Mouse (Mus musculus) ES-Bruce4 (cell line): ENCODE data around the gene Atp6v1fnb. TPM values are rescaled to one million over a fixed set of nuclear protein-coding genes. Genes with fewer than 3 reads are reported as not detected.
A peak's percentile ranks its signal among the peaks of the same experiment; 100 is the strongest.

Source experiments
- H3K27ac ChIP-seq: 2 replicates; pipeline ENCODE4 v1.5.1; 2012; ENCODE audit warnings: low read length, inconsistent platforms; ENCODE audit not compliant: insufficient read depth
- H3K27me3 ChIP-seq: 2 replicates; pipeline ENCODE4 v1.6.1; 2012; ENCODE audit warnings: mild to moderate bottlenecking, low read length, inconsistent platforms; ENCODE audit not compliant: control insufficient read depth, poor library complexity, insufficient read depth, severe bottlenecking
- H3K36me3 ChIP-seq: 2 replicates; pipeline ENCODE4 v1.6.1; 2012; ENCODE audit warnings: inconsistent platforms, mild to moderate bottlenecking, low read length, moderate library complexity; ENCODE audit not compliant: control insufficient read depth, poor library complexity, insufficient read depth, severe bottlenecking
- H3K4me1 ChIP-seq: one replicate; pipeline ENCODE4 v1.8.1; 2011; ENCODE audit warnings: low read length; ENCODE audit not compliant: control insufficient read depth, insufficient read depth
- H3K4me3 ChIP-seq: 2 replicates; pipeline ENCODE4 v1.5.1; 2011; ENCODE audit warnings: low read depth, mild to moderate bottlenecking, low read length
- H3K9ac ChIP-seq: 2 replicates; pipeline ENCODE4 v1.6.1; 2012; ENCODE audit warnings: low read depth, mild to moderate bottlenecking, inconsistent platforms; ENCODE audit not compliant: poor library complexity, severe bottlenecking
- H3K9me3 ChIP-seq: replicated peaks from 2 replicates; pipeline ENCODE4 v1.6.1; 2012; ENCODE audit warnings: mild to moderate bottlenecking, low read length, inconsistent platforms; ENCODE audit not compliant: control insufficient read depth, poor library complexity, insufficient read depth, severe bottlenecking
- CTCF ChIP-seq: IDR thresholded peaks from one replicate; pipeline ENCODE4 v1.8.1; 2011; ENCODE audit warnings: low read depth, low read length
- EP300 ChIP-seq: IDR thresholded peaks from 2 replicates; pipeline ENCODE4 v1.6.1; 2011; ENCODE audit warnings: low read depth, low read length; ENCODE audit not compliant: insufficient read depth
- POLR2A ChIP-seq: IDR thresholded peaks from one replicate; pipeline ENCODE4 v1.8.1; 2011; ENCODE audit warnings: low read length; ENCODE audit not compliant: insufficient read depth
- polyA plus RNA-seq: library from polyadenylated mRNA; stranded (reverse); fragments of >200 nt; gene quantifications from 2 replicates; pipeline ENCODE4 v1.2.4, GENCODE M21; 2011; ENCODE audit warnings: low read depth; ENCODE audit not compliant: missing spikeins, insufficient read depth, insufficient read length

Atp6v1fnb gene
- polyA plus RNA-seq, 1 experiment, result 0.90 TPM

- Histone ChIP-seq H3K9me3 (no peaks in the 10 kb centered on the region), H3K4me3 (no peak overlapping the region), H3K36me3 (no peaks in the 10 kb centered on the region), H3K27me3 (peaks cover 2% of the 10 kb centered on the region; the same call in 1 of the 2 replicates), H3K27ac (no peak overlapping the region), H3K4me1 (peaks cover 8% of the 10 kb centered on the region), H3K9ac (no peak overlapping the region)
- TF ChIP-seq EP300, result no peak
- TF ChIP-seq POLR2A, result no peak
- no peak for TF ChIP-seq CTCF
Observed at GRCm38 (mm10) chr6:29432156-29432555, 39.1 kb upstream of the Atp6v1fnb start.

GRCm38 (mm10) chr6:29432676-29433037, 38.6 kb upstream of the Atp6v1fnb start:
- Histone ChIP-seq H3K27ac (no peak overlapping the region), H3K27me3 (peaks cover 2% of the 10 kb centered on the region; the same call in 1 of the 2 replicates)

GRCm38 (mm10) chr6:29433038-29433803, 38.0 kb upstream of the Atp6v1fnb start, which contains the start of gene Flnc:
Flnc (plus strand) TSS chr6:29433256.
- Histone ChIP-seq H3K27me3 (peaks cover 2% of the 10 kb centered on the region; the same call in 1 of the 2 replicates), H3K27ac (no peak within 1 kb of the TSS), H3K4me1 (peaks cover 8% of the 10 kb centered on the region), H3K9me3 (no peaks in the 10 kb centered on the region), H3K4me3 (peak within 1 kb of the TSS; percentile 66), H3K9ac (peak within 1 kb of the TSS; percentile 60), H3K36me3 (no peaks in the 10 kb centered on the region)
- TF ChIP-seq EP300 (no peak), POLR2A (no peak), CTCF (no peak)

More at GRCm38 (mm10) chr6:29432676-29433037, 38.6 kb upstream of the Atp6v1fnb start:
- Histone ChIP-seq H3K36me3 (no peaks in the 10 kb centered on the region), H3K9ac (peak overlapping the region; percentile 60), H3K9me3 (no peaks in the 10 kb centered on the region), H3K4me1 (peaks cover 8% of the 10 kb centered on the region), H3K4me3 (no peak overlapping the region)
- no peak for TF ChIP-seq CTCF
- TF ChIP-seq POLR2A, result no peak
- TF ChIP-seq EP300, result no peak

DNA sequence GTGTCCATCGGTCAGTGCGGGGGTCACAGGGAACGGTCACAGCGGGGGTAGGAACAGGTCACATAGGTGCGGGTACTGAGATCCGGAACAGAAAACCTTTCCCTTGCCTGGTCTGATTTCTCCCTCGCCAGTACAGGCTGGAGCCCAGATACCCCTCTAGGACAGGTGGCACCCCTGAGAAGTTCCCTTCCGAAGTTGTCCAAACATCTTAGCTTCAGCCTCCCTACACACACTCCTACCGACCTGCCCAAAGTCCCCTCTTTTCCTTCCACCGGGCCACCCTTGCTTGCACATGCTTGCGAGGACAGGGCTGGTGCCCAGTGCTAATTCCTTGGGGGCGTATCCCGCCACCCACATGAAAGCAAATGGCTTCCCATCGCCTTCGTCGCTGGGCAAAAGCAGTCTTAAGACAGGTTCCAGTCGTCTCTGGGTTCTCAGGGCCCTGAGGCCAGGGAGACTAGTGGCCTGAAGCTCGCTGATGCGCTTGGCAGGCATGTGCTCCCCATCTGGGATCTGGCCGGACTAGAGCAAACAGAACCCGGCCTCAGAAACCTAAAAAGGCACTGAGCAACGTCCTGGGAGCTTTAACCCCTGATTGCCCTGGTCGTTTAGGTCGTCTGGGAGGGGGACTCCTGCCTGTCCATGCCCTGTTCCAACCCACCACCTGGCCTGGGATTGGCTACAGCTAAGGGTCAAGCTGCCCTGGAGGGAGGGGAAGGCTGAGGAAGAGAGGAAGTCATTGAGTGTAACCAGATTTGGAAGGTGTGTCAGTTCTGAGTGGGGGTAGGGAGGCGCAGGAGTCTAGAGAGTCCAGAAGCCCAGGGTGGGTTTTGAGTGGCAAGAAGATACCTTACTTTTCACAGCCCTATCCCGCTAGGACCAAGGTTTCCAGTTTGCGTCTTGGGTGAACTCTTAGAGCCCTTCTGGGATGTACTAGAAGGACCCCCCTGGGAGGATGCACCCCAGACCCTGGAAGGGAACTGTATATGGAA, 37.1 kb upstream of the Atp6v1fnb start:
- TF ChIP-seq POLR2A (no peak), CTCF (no peak), EP300 (no peak)
- H3K27ac ChIP-seq, result no peak overlapping the region
- H3K9me3 ChIP-seq, result no peaks in the 10 kb centered on the region
- no peaks in the 10 kb centered on the region for H3K36me3 ChIP-seq
- peak overlapping the region; percentile 60 for H3K9ac ChIP-seq
- H3K4me1 ChIP-seq, result peaks cover 8% of the 10 kb centered on the region
- H3K4me3 ChIP-seq, result peak overlapping the region; percentile 66
- H3K27me3 ChIP-seq, result peaks cover 2% of the 10 kb centered on the region; the same call in 1 of the 2 replicates

GRCm38 (mm10) chr6:29434911-29435691, 36.1 kb upstream of the Atp6v1fnb start:
- Histone ChIP-seq H3K9ac (no peak overlapping the region), H3K36me3 (no peaks in the 10 kb centered on the region), H3K4me1 (peaks cover 8% of the 10 kb centered on the region), H3K9me3 (no peaks in the 10 kb centered on the region), H3K27ac (no peak overlapping the region), H3K27me3 (peaks cover 2% of the 10 kb centered on the region; the same call in 1 of the 2 replicates), H3K4me3 (no peak overlapping the region)
- TF ChIP-seq EP300 (no peak), CTCF (no peak), POLR2A (no peak)
